Mouse (Mus musculus) heart, embryonic 14.5 days (tissue): ENCODE data around the gene Cdc73. TPM values are rescaled to one million over a fixed set of nuclear protein-coding genes. Genes with fewer than 3 reads are reported as not detected.
"Not testable (repeated sequence)": the region's sequence is repeated elsewhere in the genome, so short reads cannot be mapped to it uniquely, and the experiment has no call there.

Experiments
- ATAC-seq: fragments of 200-750 bp; cut with Nextera tagmentation; 2 replicates; pipeline ENCODE4 v1.8.0; 2017; ENCODE audit warnings: low read depth, moderate TSS enrichment; ENCODE audit not compliant: insufficient number of reproducible peaks, insufficient read depth, low FRiP score
- H3K27ac ChIP-seq, 2 experiments: fragments of 200-500 bp in 1 of 2; fragments of 300-500 bp in 1 of 2; sonication (generic) in 1 of 2; replicated peaks in 1 of 2; 2 replicates each; pipeline ENCODE4 v1.5.1; 2012 to 2014; ENCODE audit warnings: low read depth in 2 of 2, low read length in 2 of 2, control low read depth in 1 of 2, mild to moderate bottlenecking in 1 of 2, mixed read lengths in 1 of 2; ENCODE audit not compliant: control insufficient read depth in 1 of 2, insufficient read depth in 1 of 2
- H3K27me3 ChIP-seq: fragments of 300-500 bp; sonication (generic); 2 replicates; pipeline ENCODE4 v1.6.1; 2014; ENCODE audit warnings: mild to moderate bottlenecking, low read length, control low read depth; ENCODE audit not compliant: control insufficient read depth, insufficient read depth
- H3K36me3 ChIP-seq: fragments of 300-500 bp; sonication (generic); 2 replicates; pipeline ENCODE4 v1.6.1; 2014; ENCODE audit warnings: mild to moderate bottlenecking, control low read depth, low read length, mixed read lengths; ENCODE audit not compliant: control insufficient read depth, insufficient read depth
- H3K4me1 ChIP-seq, 2 experiments: fragments of 200-500 bp in 1 of 2; fragments of 300-500 bp in 1 of 2; sonication (generic) in 1 of 2; 2 replicates each; pipeline ENCODE4 v1.6.1; 2012 to 2014; ENCODE audit warnings: low read length in 2 of 2, control low read depth in 1 of 2, mixed read lengths in 1 of 2; ENCODE audit not compliant: control insufficient read depth in 2 of 2, insufficient read depth in 2 of 2
- H3K4me2 ChIP-seq: fragments of 300-500 bp; sonication (generic); 2 replicates; pipeline ENCODE4 v1.6.1; 2014; ENCODE audit warnings: mild to moderate bottlenecking, low read length
- H3K4me3 ChIP-seq, 2 experiments: fragments of 200-500 bp in 1 of 2; fragments of 300-500 bp in 1 of 2; sonication (generic) in 1 of 2; 2 replicates each; pipeline ENCODE4 v1.5.1; 2012 to 2014; ENCODE audit warnings: low read length in 2 of 2, mild to moderate bottlenecking in 2 of 2, control low read depth in 1 of 2, low read depth in 1 of 2, moderate library complexity in 1 of 2; ENCODE audit not compliant: control insufficient read depth in 1 of 2, insufficient read depth in 1 of 2
- H3K9ac ChIP-seq: fragments of 300-500 bp; sonication (generic); 2 replicates; pipeline ENCODE4 v1.6.1; 2014; ENCODE audit warnings: mild to moderate bottlenecking, low read length
- H3K9me3 ChIP-seq: fragments of 300-500 bp; sonication (generic); 2 replicates; pipeline ENCODE4 v1.6.1; 2016; ENCODE audit warnings: low read length, control low read depth; ENCODE audit not compliant: control insufficient read depth
- WGBS: fragments of 180-500 bp; shearing (Covaris S2); extraction: QIAGEN DNeasy Blood & Tissue Kit; methylation state at CpG from one replicate; pipeline ENCODE4 v1.1.7; 2014; 5-methylcytosine and 5-hydroxymethylcytosine counted together
- polyA plus RNA-seq: library from polyadenylated mRNA; unstranded; fragments of >200 nt; fragmentation: Nextera tagmentation; extraction: Ambion mirVana; gene quantifications from 2 replicates; pipeline ENCODE4 v1.2.1, GENCODE M21; 2014

Gene Cdc73
- polyA plus RNA-seq, 1 experiment from 2014 or later: 17.3 TPM

DNA sequence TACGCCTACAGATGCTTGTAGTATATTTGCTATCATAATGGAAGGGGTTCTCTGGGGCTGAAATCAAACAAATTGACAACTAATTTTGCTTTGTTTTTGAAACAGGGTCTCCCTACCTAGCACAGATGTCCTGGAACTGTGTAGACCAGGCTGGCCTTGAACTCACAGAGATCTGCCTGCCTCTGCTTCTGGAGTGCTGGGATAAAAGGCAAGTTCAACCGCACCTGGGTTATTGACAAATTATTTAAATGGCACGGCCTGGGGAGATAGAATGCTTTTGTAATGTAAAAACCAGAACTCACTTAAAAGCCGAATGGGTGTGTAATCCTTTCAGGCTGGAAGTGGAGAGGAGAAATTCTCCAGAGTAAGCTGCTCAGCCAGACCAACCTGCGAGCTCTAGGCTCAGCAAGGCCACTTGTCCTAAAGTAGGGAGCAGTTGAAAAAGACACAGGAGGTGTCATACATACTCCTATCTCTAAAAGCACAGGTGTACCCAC is 31.3 kb upstream of the Cdc73 start:
- Histone ChIP-seq H3K4me3 (no peak overlapping the region), H3K27me3 (no peaks in the 10 kb centered on the region), H3K36me3 (no peaks in the 10 kb centered on the region), H3K9ac (no peak overlapping the region), H3K4me2 (no peak overlapping the region), H3K9me3 (0 out of 2 replicates have a peak, but pooled peaks cover 3% of the 10 kb centered on the region), H3K27ac (no peak overlapping the region), H3K4me1 (no peaks in the 10 kb centered on the region)
- ATAC-seq: no peak
- WGBS: 73% methylated on average over 5 of the region's 5 CpGs

DNA sequence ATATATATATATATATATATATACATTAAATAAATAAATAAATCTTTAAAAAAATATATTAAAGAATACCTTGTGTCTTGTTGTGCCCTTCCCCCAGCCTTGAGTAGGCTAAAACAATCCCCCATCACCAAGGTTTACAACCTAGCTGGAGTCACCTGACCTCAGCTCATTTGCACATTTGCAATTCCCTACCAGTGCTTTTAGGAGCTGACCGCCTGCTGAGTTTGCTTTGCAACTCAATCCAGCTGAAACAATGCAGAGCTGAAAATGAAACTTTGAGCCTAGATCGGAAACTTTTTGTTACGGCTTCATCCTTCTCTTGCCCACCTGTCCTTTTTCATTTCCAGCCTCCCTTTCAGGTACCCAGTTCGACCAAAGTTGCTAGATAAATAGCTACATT is 29.0 kb upstream of the Cdc73 start:
- H3K27ac ChIP-seq: no peak overlapping the region
- H3K9me3 ChIP-seq: 0 out of 2 replicates have a peak, but pooled peaks cover 3% of the 10 kb centered on the region
- 64% methylated on average over 4 of the region's 4 CpGs for WGBS
- no peaks in the 10 kb centered on the region for H3K36me3 ChIP-seq
- no peaks in the 10 kb centered on the region for H3K4me1 ChIP-seq
- no peak overlapping the region for H3K4me3 ChIP-seq
- no peak for ATAC-seq
- H3K9ac ChIP-seq: no peak overlapping the region
- no peak overlapping the region for H3K4me2 ChIP-seq
- H3K27me3 ChIP-seq: no peaks in the 10 kb centered on the region

DNA sequence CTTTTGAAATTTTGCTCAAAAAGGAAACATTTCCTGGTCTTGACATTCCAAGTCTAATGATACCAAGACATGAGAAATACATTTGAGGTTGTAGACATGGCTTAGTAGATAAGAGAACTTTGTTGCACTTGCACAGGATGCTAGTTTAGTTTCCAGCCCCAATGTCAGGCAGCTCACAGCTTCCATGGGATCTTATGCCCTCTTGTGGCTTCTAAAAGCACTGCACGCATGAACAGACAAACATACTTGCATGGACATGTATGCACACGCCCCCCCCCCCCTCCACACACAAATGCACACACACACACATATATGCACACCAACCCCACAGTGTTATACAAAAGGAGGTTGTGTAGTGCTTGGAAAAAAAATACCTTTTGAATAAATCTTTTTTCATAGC is 28.2 kb upstream of the Cdc73 start:
- no peak overlapping the region for H3K4me2 ChIP-seq
- H3K4me1 ChIP-seq: no peaks in the 10 kb centered on the region
- 72% methylated on average over 2 of the region's 2 CpGs for WGBS
- H3K9ac ChIP-seq: no peak overlapping the region
- no peaks in the 10 kb centered on the region for H3K27me3 ChIP-seq
- no peaks in the 10 kb centered on the region for H3K36me3 ChIP-seq
- no peak overlapping the region for H3K4me3 ChIP-seq
- H3K27ac ChIP-seq: no peak overlapping the region
- no peak for ATAC-seq
- H3K9me3 ChIP-seq: 0 out of 2 replicates have a peak, but pooled peaks cover 3% of the 10 kb centered on the region

DNA sequence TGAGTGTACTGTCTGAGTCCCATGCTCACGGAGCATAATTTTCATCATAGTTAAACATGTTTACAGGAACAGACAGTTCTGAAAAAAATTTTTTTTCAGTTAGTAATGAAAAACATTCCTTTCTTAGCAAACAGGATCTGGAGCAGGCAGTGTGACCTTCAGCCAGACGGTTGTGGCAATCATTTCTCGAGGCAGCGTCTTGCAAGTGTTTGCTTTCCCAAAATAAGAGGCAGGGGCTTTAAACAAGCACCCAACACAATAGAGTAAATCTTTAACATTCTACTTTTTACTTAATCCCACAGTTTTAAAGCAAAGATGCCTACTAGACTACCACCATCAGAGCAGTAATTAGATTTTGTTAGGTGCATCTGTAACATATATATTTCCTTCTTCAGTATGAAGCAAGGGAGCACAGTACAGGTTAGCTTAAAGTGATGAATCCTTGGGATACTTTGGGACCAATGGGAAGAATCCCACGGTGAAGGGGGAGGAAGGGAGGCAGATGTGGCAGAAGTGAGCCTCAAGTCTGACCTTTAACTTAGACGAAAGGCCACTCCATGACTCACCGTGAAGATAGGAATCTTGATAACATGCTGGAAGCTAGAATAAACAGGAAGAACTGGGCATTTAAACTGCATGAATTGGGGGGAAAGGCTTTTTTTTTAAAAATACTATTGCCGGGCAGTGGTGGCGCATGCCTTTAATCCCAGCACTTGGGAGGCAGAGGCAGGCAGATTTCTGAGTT is 25.2 kb upstream of the Cdc73 start:
- Histone ChIP-seq H3K9me3 (0 out of 2 replicates have a peak, but pooled peaks cover 3% of the 10 kb centered on the region), H3K4me2 (no peak overlapping the region), H3K4me1 (no peaks in the 10 kb centered on the region), H3K27me3 (no peaks in the 10 kb centered on the region), H3K9ac (no peak overlapping the region), H3K27ac (no peak overlapping the region), H3K4me3 (no peak overlapping the region), H3K36me3 (no peaks in the 10 kb centered on the region)
- ATAC-seq: no peak
- WGBS: 61% methylated on average over 9 of the region's 9 CpGs

DNA sequence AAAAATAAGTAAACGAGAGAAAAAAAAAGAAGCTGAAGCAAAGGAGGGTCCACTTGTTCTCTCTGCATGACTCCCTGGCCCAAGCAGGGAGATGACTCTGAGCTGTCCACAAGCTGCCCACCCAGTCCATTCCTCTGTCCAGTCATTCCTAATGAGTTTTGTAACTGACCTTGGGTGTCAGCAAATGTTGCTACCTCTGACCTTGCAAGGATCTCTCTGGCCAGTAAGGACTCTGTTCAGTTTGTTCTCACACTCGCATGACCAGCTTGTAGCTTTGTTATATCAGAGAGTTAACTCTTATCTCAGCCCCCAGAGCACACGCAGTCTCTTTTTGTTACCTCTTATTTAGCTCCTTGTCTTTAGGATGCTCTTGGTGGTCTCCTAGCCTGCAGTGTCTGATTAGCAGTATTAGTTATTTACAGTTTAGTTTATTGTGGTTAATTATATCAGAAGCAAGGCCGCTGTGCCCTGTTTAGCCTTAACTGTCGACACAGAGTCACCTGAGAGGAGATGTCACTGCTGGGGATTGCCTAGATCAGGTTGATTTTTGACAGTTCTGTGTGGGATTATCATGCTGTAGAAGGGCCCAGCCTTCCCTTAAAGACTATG is 21.9 kb upstream of the Cdc73 start:
- H3K4me1 ChIP-seq: no peaks in the 10 kb centered on the region
- H3K27me3 ChIP-seq: no peaks in the 10 kb centered on the region
- no peak overlapping the region for H3K27ac ChIP-seq
- H3K9ac ChIP-seq: no peak overlapping the region
- no peak for ATAC-seq
- 51% methylated on average over 5 of the region's 5 CpGs for WGBS
- H3K4me2 ChIP-seq: no peak overlapping the region
- H3K36me3 ChIP-seq: no peaks in the 10 kb centered on the region
- no peak overlapping the region for H3K4me3 ChIP-seq
- H3K9me3 ChIP-seq: no peaks in the 10 kb centered on the region

DNA sequence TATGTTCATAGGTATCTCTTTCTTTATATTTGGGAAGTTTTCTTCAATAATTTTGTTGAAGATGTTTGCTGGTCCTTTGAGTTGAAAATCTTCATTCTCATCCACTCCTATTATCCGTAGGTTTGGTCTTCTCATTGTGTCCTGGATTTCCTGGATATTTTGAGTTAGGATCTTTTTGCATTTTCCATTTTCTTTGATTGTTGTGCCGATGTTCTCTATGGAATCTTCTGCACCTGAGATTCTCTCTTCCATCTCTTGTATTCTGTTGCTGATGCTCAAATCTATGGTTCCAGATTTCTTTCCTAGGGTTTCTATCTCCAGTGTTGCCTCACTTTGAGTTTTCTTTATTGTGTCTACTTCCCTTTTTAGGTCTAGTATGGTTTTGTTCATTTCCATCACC is 13.3 kb upstream of the Cdc73 start, which contains the start of gene Glrx2:
Gene Glrx2, plus strand, starts transcription at position 301 of the 400 bp plus-strand sequence.
- not testable (repeated sequence) for ATAC-seq, H3K36me3 ChIP-seq, H3K4me2 ChIP-seq, H3K9ac ChIP-seq, H3K27me3 ChIP-seq, H3K4me1 ChIP-seq, H3K9me3 ChIP-seq, H3K4me3 ChIP-seq, H3K27ac ChIP-seq
- WGBS: no CpG with 5 or more reads among the region's 2 CpGs

DNA sequence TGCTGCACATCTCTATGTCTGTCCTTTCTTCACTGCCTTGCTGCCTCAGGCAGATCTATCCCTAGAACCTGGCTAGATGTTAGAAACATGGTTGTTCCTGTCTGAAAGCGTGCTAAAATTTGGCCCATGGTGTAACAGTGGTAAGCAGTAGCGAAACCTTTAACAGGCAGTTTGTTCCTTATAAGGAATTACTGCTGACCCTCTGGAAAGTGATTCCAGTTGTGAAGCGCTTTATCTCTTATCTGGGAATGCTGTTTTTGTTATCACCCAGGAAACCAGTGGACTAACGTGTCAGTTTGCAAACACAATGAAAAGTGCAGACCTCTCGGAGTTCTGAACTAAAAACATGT is 7.9 kb upstream of the Cdc73 start:
- Histone ChIP-seq H3K4me1 (no peaks in the 10 kb centered on the region), H3K9me3 (no peaks in the 10 kb centered on the region), H3K9ac (no peak overlapping the region), H3K4me2 (no peak overlapping the region), H3K4me3 (no peak overlapping the region), H3K36me3 (no peaks in the 10 kb centered on the region), H3K27me3 (no peaks in the 10 kb centered on the region), H3K27ac (no peak overlapping the region)
- no peak for ATAC-seq
- WGBS: 24% methylated on average over 5 of the region's 5 CpGs
